Mouse (Mus musculus): ENCODE measurements around the gene Rbfox3.

Rbfox3 gene

GRCm38 (mm10) chr11:118811404-118811803 is 100.0 kb downstream of the Rbfox3 start:
- DNase-seq = no peak

GRCm38 (mm10) chr11:118807511-118807910 is 103.9 kb downstream of the Rbfox3 start:
- DNase-seq = no peak

GRCm38 (mm10) chr11:118794856-118795602 is 116.4 kb downstream of the Rbfox3 start:
- no peak for DNase-seq

GRCm38 (mm10) chr11:118793639-118794021 is 117.8 kb downstream of the Rbfox3 start:
- DNase-seq = no peak

GRCm38 (mm10) chr11:118792916-118793638 is 118.3 kb downstream of the Rbfox3 start:
- DNase-seq = no peak

- DNase-seq = no peak
Observed at GRCm38 (mm10) chr11:118792163-118792915, 119.1 kb downstream of the Rbfox3 start.

- DNase-seq = no peak
Observed at GRCm38 (mm10) chr11:118791391-118791790, 120.0 kb downstream of the Rbfox3 start.

- DNase-seq = no peak
Observed at GRCm38 (mm10) chr11:118788091-118788490, 123.3 kb downstream of the Rbfox3 start.

GRCm38 (mm10) chr11:118782677-118783076 is 128.7 kb downstream of the Rbfox3 start:
- no peak for DNase-seq

- DNase-seq = peak; percentile 40
Observed at GRCm38 (mm10) chr11:118775753-118776152, 135.6 kb downstream of the Rbfox3 start.

- peak; percentile 5 for DNase-seq
Observed at GRCm38 (mm10) chr11:118774777-118775176, 136.6 kb downstream of the Rbfox3 start.

- no peak for DNase-seq
Observed at GRCm38 (mm10) chr11:118773076-118773583, 138.3 kb downstream of the Rbfox3 start.

GRCm38 (mm10) chr11:118771358-118771757 is 140.0 kb downstream of the Rbfox3 start:
- DNase-seq = no peak

GRCm38 (mm10) chr11:118770789-118771188 is 140.6 kb downstream of the Rbfox3 start:
- DNase-seq = no peak

GRCm38 (mm10) chr11:118769542-118769941 is 141.9 kb downstream of the Rbfox3 start:
- no peak for DNase-seq

- DNase-seq = no peak
Observed at GRCm38 (mm10) chr11:118768441-118768840, 143.0 kb downstream of the Rbfox3 start.

- DNase-seq = no peak
Observed at GRCm38 (mm10) chr11:118767411-118767810, 144.0 kb downstream of the Rbfox3 start.

- DNase-seq = no peak
Observed at GRCm38 (mm10) chr11:118760296-118760988, 151.0 kb downstream of the Rbfox3 start.

GRCm38 (mm10) chr11:118759228-118759627 is 152.2 kb downstream of the Rbfox3 start:
- no peak for DNase-seq

GRCm38 (mm10) chr11:118758277-118758990 is 153.0 kb downstream of the Rbfox3 start:
- no peak for DNase-seq

- no peak for DNase-seq
Observed at GRCm38 (mm10) chr11:118757488-118757887, 153.9 kb downstream of the Rbfox3 start.

GRCm38 (mm10) chr11:118755003-118755402 is 156.4 kb downstream of the Rbfox3 start:
- no peak for DNase-seq

Data from thymus, postnatal 14 days (tissue).